ENCODE assay signal across 8 mouse cellular contexts in genomic region chr8:4214006-4214980, GRCm38 (mm10). TPM values are rescaled to one million over a fixed set of nuclear protein-coding genes. Genes with fewer than 3 reads are reported as not detected.
DNase-seq lines count a peak whose midpoint lies in the region; ATAC-seq and TF ChIP-seq lines count a peak whose summit lies in the region.

No protein-coding gene starts in this region.

- H3K4me2 ChIP-seq in CH12.LX (ENCODE audit: insufficient read depth, low read depth, poor library complexity, severe bottlenecking): peak overlapping the region; percentile 92
- peak overlapping the region; percentile 83 for H3K4me2 ChIP-seq in forebrain, embryonic 14.5 days (ENCODE audit: low read length)
- H3K4me2 ChIP-seq in intestine, embryonic 14.5 days (ENCODE audit: low read length): peak overlapping the region; percentile 88
- H3K4me2 ChIP-seq in liver, embryonic 15.5 days: peak overlapping the region; percentile 67

- peak overlapping the region; percentile 43 to 52 (median 50) for H3K4me3 ChIP-seq in CH12.LX (replicated peaks in 1 of 3; ENCODE audit: low read depth in 2 of 3, low read length in 2 of 3, poor library complexity in 1 of 3)
- peak overlapping the region; percentile 41 for H3K4me3 ChIP-seq in forebrain, embryonic 14.5 days (ENCODE audit: low read depth, low read length)
- H3K4me3 ChIP-seq in intestine, embryonic 14.5 days (ENCODE audit: low read depth, low read length): peak overlapping the region; percentile 41
- peak overlapping the region; percentile 46 for H3K4me3 ChIP-seq in liver, embryonic 15.5 days (replicated peaks)
- no peak overlapping the region for H3K4me3 ChIP-seq in cerebellum, adult 2 months (replicated peaks; ENCODE audit: insufficient read depth, low read depth, low read length)

- peak; percentile 83 for DNase-seq in CH12.LX (ENCODE audit: extremely low read depth)
- peak; percentile 88 for DNase-seq in adrenal gland, adult 8-10 months
- DNase-seq in forebrain, embryonic 14.5 days (ENCODE audit: low spot score): peak; percentile 52
- peak; percentile 83 for DNase-seq in intestine, embryonic 14.5 days (ENCODE audit: low spot score)
- DNase-seq in naive thymus-derived CD4-positive, alpha-beta T cell, adult 2 months (ENCODE audit: low read depth): peak; percentile 78
- DNase-seq in thymus, postnatal 36 days: peak; percentile 55 to 65
- no peak for DNase-seq in cerebellum, adult 2 months

- no peak for TF ChIP-seq RAD21 in CH12.LX (IDR thresholded peaks at IDR 0.05; ENCODE audit: low read depth, low read length)

- dilution Hi-C loops in CH12.LX (cut with MboI; ENCODE audit: extremely low pct_ligation_motif_present, extremely low pct_unique_long_range_greater_than_20kb, low sequenced_read_pairs): no loop called here

- TF ChIP-seq EP300 in CH12.LX (IDR thresholded peaks at IDR 0.05; ENCODE audit: low read length): no peak

- TF ChIP-seq CTCF in CH12.LX (conservative IDR thresholded peaks at IDR 0.05 in 1 of 2, IDR thresholded peaks at IDR 0.05 in 1 of 2; ENCODE audit: low read depth in 2 of 2, low read length in 2 of 2): no peak
- no peak for TF ChIP-seq CTCF in cerebellum, adult 2 months (IDR thresholded peaks at IDR 0.05; ENCODE audit: borderline replicate concordance, insufficient read depth, low read depth, low read length)

- no peak for ATAC-seq in forebrain, embryonic 14.5 days
- ATAC-seq in intestine, embryonic 14.5 days (replicated peaks; ENCODE audit: low FRiP score, low TSS enrichment, low read depth): peak; percentile 58
- ATAC-seq in liver, embryonic 15.5 days (ENCODE audit: insufficient read depth): peak; percentile 72

- H3K4me1 ChIP-seq in CH12.LX (ENCODE audit: control insufficient read depth in 1 of 2, insufficient read depth in 2 of 2): peaks cover 7 to 19% of the 10 kb centered on the region in 2 experiments
- peaks cover 37% of the 10 kb centered on the region for H3K4me1 ChIP-seq in forebrain, embryonic 14.5 days (ENCODE audit: control insufficient read depth, insufficient read depth, low read length)
- peaks cover 10% of the 10 kb centered on the region; the same call in 1 of the 2 replicates for H3K4me1 ChIP-seq in intestine, embryonic 14.5 days (replicated peaks; ENCODE audit: control insufficient read depth, insufficient read depth, low read length)
- peaks cover 36% of the 10 kb centered on the region for H3K4me1 ChIP-seq in liver, embryonic 15.5 days (replicated peaks)
- H3K4me1 ChIP-seq in cerebellum, adult 2 months (ENCODE audit: control insufficient read depth, insufficient read depth, low read length): no peaks in the 10 kb centered on the region; the same call in none of the 2 replicates

- H3K9me3 ChIP-seq in CH12.LX (replicated peaks; ENCODE audit: low read length): peaks cover 2% of the 10 kb centered on the region
- no peaks in the 10 kb centered on the region for H3K9me3 ChIP-seq in forebrain, embryonic 14.5 days (replicated peaks; ENCODE audit: control insufficient read depth, low read length)
- H3K9me3 ChIP-seq in intestine, embryonic 14.5 days (ENCODE audit: control insufficient read depth, low read length): no peaks in the 10 kb centered on the region
- no peaks in the 10 kb centered on the region for H3K9me3 ChIP-seq in liver, embryonic 15.5 days (replicated peaks)

- peak overlapping the region; percentile 28; the same call in 1 of the 2 replicates for H3K9ac ChIP-seq in CH12.LX (ENCODE audit: insufficient read depth, low read depth)
- H3K9ac ChIP-seq in forebrain, embryonic 14.5 days (ENCODE audit: low read length): peak overlapping the region; percentile 62
- 0 out of 2 replicates have a peak overlapping the region, but pooled peaks have one; percentile 29 for H3K9ac ChIP-seq in intestine, embryonic 14.5 days (ENCODE audit: low read length)
- no peak overlapping the region; the same call in 1 of the 2 replicates for H3K9ac ChIP-seq in liver, embryonic 15.5 days

- no peaks in the 10 kb centered on the region for H3K79me2 ChIP-seq in CH12.LX (replicated peaks; ENCODE audit: control insufficient read depth, extremely low read depth, insufficient read depth, poor library complexity, severe bottlenecking)

- no peak; the same call in 1 of the 2 replicates for TF ChIP-seq POLR2A in CH12.LX (IDR thresholded peaks at IDR 0.05; ENCODE audit: low read depth, low read length)
- no peak for TF ChIP-seq POLR2A in cerebellum, adult 2 months (IDR thresholded peaks at IDR 0.05; ENCODE audit: borderline replicate concordance, insufficient read depth, low read length)

- H3K36me3 ChIP-seq in CH12.LX (replicated peaks in 1 of 2; ENCODE audit: control insufficient read depth in 1 of 2, insufficient read depth in 1 of 2, low read length in 1 of 2): peaks cover 0 to 2% of the 10 kb centered on the region in 2 experiments
- H3K36me3 ChIP-seq in forebrain, embryonic 14.5 days (ENCODE audit: control insufficient read depth, insufficient read depth, low read length): peaks cover 34% of the 10 kb centered on the region
- 0 out of 2 replicates have a peak, but pooled peaks cover 6% of the 10 kb centered on the region for H3K36me3 ChIP-seq in intestine, embryonic 14.5 days (ENCODE audit: control insufficient read depth, insufficient read depth, low read length)
- H3K36me3 ChIP-seq in liver, embryonic 15.5 days (replicated peaks): no peaks in the 10 kb centered on the region

- in situ Hi-C loops in CH12.LX (cut with MboI; ENCODE audit: low pct_ligation_motif_present, low pct_unique_long_range_greater_than_20kb, low sequenced_read_pairs): no loop called here

- no peaks in the 10 kb centered on the region for H3K27me3 ChIP-seq in CH12.LX (replicated peaks)
- H3K27me3 ChIP-seq in forebrain, embryonic 14.5 days (replicated peaks; ENCODE audit: control insufficient read depth, insufficient read depth, low read length): no peaks in the 10 kb centered on the region
- peaks cover 40% of the 10 kb centered on the region for H3K27me3 ChIP-seq in intestine, embryonic 14.5 days (replicated peaks; ENCODE audit: control insufficient read depth, insufficient read depth, low read length)
- peaks cover 84% of the 10 kb centered on the region for H3K27me3 ChIP-seq in liver, embryonic 15.5 days
- no peaks in the 10 kb centered on the region for H3K27me3 ChIP-seq in cerebellum, adult 2 months (ENCODE audit: control insufficient read depth, insufficient read depth, low read length)

- WGBS in forebrain, embryonic 14.5 days: 14% methylated on average over 33 of the region's 33 CpGs
- 8% methylated on average over 33 of the region's 33 CpGs for WGBS in intestine, embryonic 14.5 days
- 3% methylated on average over 33 of the region's 33 CpGs for WGBS in liver, embryonic 15.5 days (ENCODE audit: insufficient replicate concordance)
- 48% methylated on average over 33 of the region's 33 CpGs for WGBS in cerebellum, adult 2 months

- no peak overlapping the region for H3K27ac ChIP-seq in CH12.LX (ENCODE audit: insufficient read depth, low read depth)
- H3K27ac ChIP-seq in forebrain, embryonic 14.5 days (ENCODE audit: low read depth, low read length): 0 out of 2 replicates have a peak overlapping the region, but pooled peaks have one; percentile 27
- peak overlapping the region; percentile 65 for H3K27ac ChIP-seq in intestine, embryonic 14.5 days (ENCODE audit: low read depth)
- peak overlapping the region; percentile 55 for H3K27ac ChIP-seq in liver, embryonic 15.5 days (replicated peaks)
- no peak overlapping the region for H3K27ac ChIP-seq in cerebellum, adult 2 months (ENCODE audit: insufficient read depth, low read length)

RNA-seq across cellular contexts. Expression of gene Prr36, which starts 3.0 kb away (rescaled TPM):
- 0.08 and 0.13 TPM in 2 replicates for total RNA-seq in CH12.LX (2012; rRNA removed)
- 0.05 TPM in 1 of 2 replicates, not detected in the other for total RNA-seq in CH12.LX (2014; rRNA removed)
- 0.40 and 0.59 TPM in 2 replicates for polyA plus RNA-seq in CH12.LX (2012; ENCODE audit: insufficient read length, low read depth)
- total RNA-seq in adrenal gland, adult 8-10 months (2022): 10 to 100 TPM in 2 of 4 experiments, 1 to 10 TPM in 2; 5.8 to 12.8 (median 9.8) TPM
- 25.3 and 38.7 TPM in 2 replicates for polyA plus RNA-seq in forebrain, embryonic 14.5 days (2014; fragmentation: Nextera tagmentation; extraction: Ambion mirVana)
- polyA plus RNA-seq in intestine, embryonic 14.5 days (2014; fragmentation: Nextera tagmentation; extraction: Ambion mirVana): 5.4 and 6.6 TPM in 2 replicates
- polyA plus RNA-seq in liver, embryonic 15.5 days (2015; fragmentation: Nextera tagmentation; extraction: Ambion mirVana): 0.36 and 0.37 TPM in 2 replicates
- 8.2 and 8.6 TPM in 2 replicates for polyA plus RNA-seq in cerebellum, adult 2 months (2012; rRNA removed)

RNA-seq across cellular contexts. Expression of gene Lrrc8e, which starts 12.3 kb away (rescaled TPM):
- total RNA-seq in CH12.LX (2012; rRNA removed) (0.25 TPM in 2 replicates), CH12.LX (2014; rRNA removed) (not detected in 2 replicates)
- polyA plus RNA-seq in CH12.LX (2012; ENCODE audit: insufficient read length, low read depth): 0.07 TPM in 1 of 2 replicates, not detected in the other
- total RNA-seq in adrenal gland, adult 8-10 months (2022): 10 to 100 TPM; 27.4 to 59.1 (median 32.8) TPM
- polyA plus RNA-seq in forebrain, embryonic 14.5 days (2014; fragmentation: Nextera tagmentation; extraction: Ambion mirVana): not detected in 2 replicates
- 0.81 and 1.3 TPM in 2 replicates for polyA plus RNA-seq in intestine, embryonic 14.5 days (2014; fragmentation: Nextera tagmentation; extraction: Ambion mirVana)
- polyA plus RNA-seq in liver, embryonic 15.5 days (2015; fragmentation: Nextera tagmentation; extraction: Ambion mirVana): 0.22 and 0.32 TPM in 2 replicates
- polyA plus RNA-seq in cerebellum, adult 2 months (2012; rRNA removed): 0.02 TPM in 1 of 2 replicates, not detected in the other

RNA-seq across cellular contexts. Expression of gene Map2k7, which starts 24.2 kb away (rescaled TPM):
- total RNA-seq in CH12.LX (2012; rRNA removed) (18.1 and 18.3 TPM in 2 replicates), CH12.LX (2014; rRNA removed) (10.5 and 11.8 TPM in 2 replicates)
- polyA plus RNA-seq in CH12.LX (2012; ENCODE audit: insufficient read length, low read depth): 73.8 and 74.0 TPM in 2 replicates
- 100 to 1,000 TPM in 3 of 4 experiments, 10 to 100 TPM in 1; 90.9 to 127 (median 124) TPM for total RNA-seq in adrenal gland, adult 8-10 months (2022)
- polyA plus RNA-seq in forebrain, embryonic 14.5 days (2014; fragmentation: Nextera tagmentation; extraction: Ambion mirVana): 20.3 and 22.7 TPM in 2 replicates
- 17.9 and 19.1 TPM in 2 replicates for polyA plus RNA-seq in intestine, embryonic 14.5 days (2014; fragmentation: Nextera tagmentation; extraction: Ambion mirVana)
- polyA plus RNA-seq in liver, embryonic 15.5 days (2015; fragmentation: Nextera tagmentation; extraction: Ambion mirVana): 10.4 and 11.1 TPM in 2 replicates
- polyA plus RNA-seq in cerebellum, adult 2 months (2012; rRNA removed): 85.2 and 86.7 TPM in 2 replicates

RNA-seq across cellular contexts. Expression of gene Gm49320, which starts 24.4 kb away (rescaled TPM):
- total RNA-seq in CH12.LX (2012; rRNA removed) (0.08 and 0.38 TPM in 2 replicates), CH12.LX (2014; rRNA removed) (0.08 and 0.26 TPM in 2 replicates)
- polyA plus RNA-seq in CH12.LX (2012; ENCODE audit: insufficient read length, low read depth): 0.23 and 0.67 TPM in 2 replicates
- 1 to 10 TPM; 1.0 to 7.5 (median 3.6) TPM for total RNA-seq in adrenal gland, adult 8-10 months (2022)
- 0.51 TPM in 1 of 2 replicates, not detected in the other for polyA plus RNA-seq in forebrain, embryonic 14.5 days (2014; fragmentation: Nextera tagmentation; extraction: Ambion mirVana)
- polyA plus RNA-seq in intestine, embryonic 14.5 days (2014; fragmentation: Nextera tagmentation; extraction: Ambion mirVana): 1.4 and 1.7 TPM in 2 replicates
- polyA plus RNA-seq in liver, embryonic 15.5 days (2015; fragmentation: Nextera tagmentation; extraction: Ambion mirVana): 0.10 and 0.17 TPM in 2 replicates
- 8.6 and 9.4 TPM in 2 replicates for polyA plus RNA-seq in cerebellum, adult 2 months (2012; rRNA removed)

RNA-seq across cellular contexts. Expression of gene Tgfbr3l, which starts 33.7 kb away (rescaled TPM):
- total RNA-seq in CH12.LX (2012; rRNA removed) (3.5 and 4.5 TPM in 2 replicates), CH12.LX (2014; rRNA removed) (1.7 and 2.0 TPM in 2 replicates)
- 13.3 and 16.9 TPM in 2 replicates for polyA plus RNA-seq in CH12.LX (2012; ENCODE audit: insufficient read length, low read depth)
- 10 to 100 TPM in 3 of 4 experiments, 1 to 10 TPM in 1; 8.9 to 50.3 (median 28.2) TPM for total RNA-seq in adrenal gland, adult 8-10 months (2022)
- polyA plus RNA-seq in forebrain, embryonic 14.5 days (2014; fragmentation: Nextera tagmentation; extraction: Ambion mirVana): 2.1 and 2.8 TPM in 2 replicates
- 3.3 and 4.0 TPM in 2 replicates for polyA plus RNA-seq in intestine, embryonic 14.5 days (2014; fragmentation: Nextera tagmentation; extraction: Ambion mirVana)
- 0.36 and 0.68 TPM in 2 replicates for polyA plus RNA-seq in liver, embryonic 15.5 days (2015; fragmentation: Nextera tagmentation; extraction: Ambion mirVana)
- polyA plus RNA-seq in cerebellum, adult 2 months (2012; rRNA removed): 32.6 and 39.8 TPM in 2 replicates

Comparison
In these comparisons a context has a peak if more than half of its experiments do, and no peak if none do; other contexts are left out.
1. DNase-seq: peak in CH12.LX (single experiment), adrenal gland, adult 8-10 months (single experiment), forebrain, embryonic 14.5 days (single experiment), intestine, embryonic 14.5 days (single experiment), naive thymus-derived CD4-positive, alpha-beta T cell, adult 2 months (single experiment) and thymus, postnatal 36 days (2 of 2); none in cerebellum, adult 2 months (0 of 2).
2. H3K27ac ChIP-seq: peak in forebrain, embryonic 14.5 days (single experiment), intestine, embryonic 14.5 days (single experiment) and liver, embryonic 15.5 days (single experiment); none in CH12.LX (single experiment) and cerebellum, adult 2 months (single experiment).
3. Peak in every context shown above with its lines, with median percentiles within 50 percentile points of each other: H3K4me2 ChIP-seq.